Mouse (Mus musculus) c-Kit-positive CD71-positive TER-119-positive erythroid progenitor cells, embryonic 14.5 days (primary cell): ENCODE measurements around the gene Spaca3.
A peak's percentile ranks its signal among the peaks of the same experiment; 100 is the strongest.

Experiments used
- DNase-seq: peaks from one replicate; pipeline ENCODE4 v3.0.0-alpha.2; 2013; ENCODE audit warnings: low spot score

Gene Spaca3

GRCm38 (mm10) chr11:80858065-80858464 is at the start of gene Spaca3:
TSS of gene Spaca3 (plus strand) at chr11:80858365.
- no peak for DNase-seq

- DNase-seq: no peak
Observed at GRCm38 (mm10) chr11:80808551-80809070, 49.6 kb upstream of the Spaca3 start.

- DNase-seq: no peak
Observed at GRCm38 (mm10) chr11:80809666-80809992, 48.5 kb upstream of the Spaca3 start.

GRCm38 (mm10) chr11:80809993-80810821 is 48.0 kb upstream of the Spaca3 start, which contains the start of gene Tmem98:
TSS of gene Tmem98 (plus strand) at chr11:80810175.
- no peak for DNase-seq

- DNase-seq: no peak
Observed at GRCm38 (mm10) chr11:80811156-80811555, 47.0 kb upstream of the Spaca3 start.

GRCm38 (mm10) chr11:80815354-80815753 is 42.8 kb upstream of the Spaca3 start:
- DNase-seq: no peak

GRCm38 (mm10) chr11:80818060-80818697 is 40.0 kb upstream of the Spaca3 start:
- DNase-seq: peak; percentile 89

- DNase-seq: no peak
Observed at GRCm38 (mm10) chr11:80820085-80820484, 38.1 kb upstream of the Spaca3 start.

- no peak for DNase-seq
Observed at GRCm38 (mm10) chr11:80821296-80821695, 36.9 kb upstream of the Spaca3 start.

- DNase-seq: no peak
Observed at GRCm38 (mm10) chr11:80821794-80822193, 36.4 kb upstream of the Spaca3 start.

GRCm38 (mm10) chr11:80835395-80835794 is 22.8 kb upstream of the Spaca3 start:
- no peak for DNase-seq

GRCm38 (mm10) chr11:80835841-80836240 is 22.3 kb upstream of the Spaca3 start:
- DNase-seq: no peak

- no peak for DNase-seq
Observed at GRCm38 (mm10) chr11:80838724-80839123, 19.4 kb upstream of the Spaca3 start.

- no peak for DNase-seq
Observed at GRCm38 (mm10) chr11:80843435-80843834, 14.7 kb upstream of the Spaca3 start.

- DNase-seq: no peak
Observed at GRCm38 (mm10) chr11:80845486-80845885, 12.7 kb upstream of the Spaca3 start.

GRCm38 (mm10) chr11:80846115-80846514 is 12.1 kb upstream of the Spaca3 start:
- no peak for DNase-seq

GRCm38 (mm10) chr11:80848131-80848530 is 10.0 kb upstream of the Spaca3 start:
- no peak for DNase-seq

GRCm38 (mm10) chr11:80851859-80852258 is 6.3 kb upstream of the Spaca3 start:
- peak; percentile 39 for DNase-seq

GRCm38 (mm10) chr11:80853014-80853413 is 5.2 kb upstream of the Spaca3 start:
- DNase-seq: no peak

GRCm38 (mm10) chr11:80854430-80854829 is 3.7 kb upstream of the Spaca3 start:
- DNase-seq: no peak

- DNase-seq: peak; percentile 26
Observed at GRCm38 (mm10) chr11:80854908-80855307, 3.3 kb upstream of the Spaca3 start.

- no peak for DNase-seq
Observed at GRCm38 (mm10) chr11:80856827-80857226, 1.3 kb upstream of the Spaca3 start.

- DNase-seq: no peak
Observed at GRCm38 (mm10) chr11:80862941-80863340, 4.8 kb downstream of the Spaca3 start.
